Mouse (Mus musculus): ENCODE measurements around the gene Cenpv.

GRCm38 (mm10) chr11:62565747-62566146 lies 26.7 kb upstream of the Cenpv start:
- no peak for TF ChIP-seq CTCF (IDR thresholded peaks at IDR 0.05; ENCODE audit: borderline replicate concordance, insufficient read depth, low read length)
- no peak for TF ChIP-seq POLR2A (IDR thresholded peaks at IDR 0.05; ENCODE audit: low read depth, low read length)
